Mouse (Mus musculus): Measurements from ENCODE around the gene Serpine3. TPM values are rescaled to one million over a fixed set of nuclear protein-coding genes. Genes with fewer than 3 reads are reported as not detected.
"Not testable (repeated sequence)": the region's sequence is repeated elsewhere in the genome, so short reads cannot be mapped to it uniquely, and the experiment has no call there.

Gene Serpine3
- not detected in 2 replicates for polyA plus RNA-seq (2015; fragmentation: Nextera tagmentation; extraction: Ambion mirVana)

- Histone ChIP-seq H3K9me3 (no peaks in the 10 kb centered on the region), H3K9ac (no peak within 1 kb of the TSS), H3K27me3 (no peaks in the 10 kb centered on the region), H3K27ac (no peak within 1 kb of the TSS), H3K4me2 (no peak within 1 kb of the TSS), H3K4me1 (no peaks in the 10 kb centered on the region), H3K36me3 (no peaks in the 10 kb centered on the region), H3K4me3 (no peak within 1 kb of the TSS)
- ATAC-seq (ENCODE audit: insufficient number of reproducible peaks, insufficient read depth, low FRiP score, low TSS enrichment, low read depth): no peak
- WGBS: 77% methylated on average over 8 of the region's 8 CpGs
Measured at GRCm38 (mm10) chr14:62663367-62663766, at the start of gene Serpine3. Serpine3 (plus strand) TSS chr14:62663667.

GRCm38 (mm10) chr14:62622393-62622792 is 41.1 kb upstream of the Serpine3 start:
- ATAC-seq (ENCODE audit: insufficient number of reproducible peaks, insufficient read depth, low FRiP score, low TSS enrichment, low read depth): no peak

GRCm38 (mm10) chr14:62627951-62628350 is 35.5 kb upstream of the Serpine3 start:
- no peak overlapping the region for H3K27ac ChIP-seq

More at GRCm38 (mm10) chr14:62622393-62622792, 41.1 kb upstream of the Serpine3 start:
- Histone ChIP-seq H3K27ac (no peak overlapping the region), H3K4me2 (no peak overlapping the region), H3K36me3 (no peaks in the 10 kb centered on the region), H3K27me3 (no peaks in the 10 kb centered on the region), H3K4me1 (peaks cover 3% of the 10 kb centered on the region; the same call in 1 of the 2 replicates), H3K9me3 (no peaks in the 10 kb centered on the region), H3K9ac (no peak overlapping the region), H3K4me3 (no peak overlapping the region)
- WGBS: 73% methylated on average over 3 of the region's 3 CpGs

GRCm38 (mm10) chr14:62637436-62638344 is 25.8 kb upstream of the Serpine3 start:
- Histone ChIP-seq H3K9ac (no peak overlapping the region), H3K4me2 (no peak overlapping the region), H3K27me3 (no peaks in the 10 kb centered on the region), H3K4me3 (no peak overlapping the region), H3K27ac (no peak overlapping the region), H3K9me3 (no peaks in the 10 kb centered on the region), H3K4me1 (no peaks in the 10 kb centered on the region), H3K36me3 (no peaks in the 10 kb centered on the region)
- ATAC-seq (ENCODE audit: insufficient number of reproducible peaks, insufficient read depth, low FRiP score, low TSS enrichment, low read depth): no peak
- 35% methylated on average over 9 of the region's 9 CpGs for WGBS

More at GRCm38 (mm10) chr14:62627951-62628350, 35.5 kb upstream of the Serpine3 start:
- ATAC-seq (ENCODE audit: insufficient number of reproducible peaks, insufficient read depth, low FRiP score, low TSS enrichment, low read depth): no peak
- Histone ChIP-seq H3K36me3 (no peaks in the 10 kb centered on the region), H3K4me2 (no peak overlapping the region), H3K4me3 (no peak overlapping the region), H3K27me3 (no peaks in the 10 kb centered on the region), H3K4me1 (no peaks in the 10 kb centered on the region; the same call in 1 of the 2 replicates), H3K9ac (no peak overlapping the region), H3K9me3 (no peaks in the 10 kb centered on the region)
- WGBS: 86% methylated on average over 5 of the region's 5 CpGs

GRCm38 (mm10) chr14:62638345-62638702 is 25.1 kb upstream of the Serpine3 start:
- WGBS: 62% methylated on average over 6 of the region's 6 CpGs
- Histone ChIP-seq H3K27me3 (no peaks in the 10 kb centered on the region), H3K36me3 (no peaks in the 10 kb centered on the region), H3K9me3 (no peaks in the 10 kb centered on the region), H3K4me2 (no peak overlapping the region), H3K4me3 (no peak overlapping the region), H3K9ac (no peak overlapping the region), H3K4me1 (no peaks in the 10 kb centered on the region), H3K27ac (no peak overlapping the region)
- no peak for ATAC-seq (ENCODE audit: insufficient number of reproducible peaks, insufficient read depth, low FRiP score, low TSS enrichment, low read depth)

GRCm38 (mm10) chr14:62639111-62639510 is 24.4 kb upstream of the Serpine3 start:
- no peaks in the 10 kb centered on the region for H3K4me1 ChIP-seq
- no peak overlapping the region for H3K9ac ChIP-seq
- WGBS: 66% methylated on average over 6 of the region's 6 CpGs
- H3K27me3 ChIP-seq: no peaks in the 10 kb centered on the region
- no peaks in the 10 kb centered on the region for H3K9me3 ChIP-seq
- no peaks in the 10 kb centered on the region for H3K36me3 ChIP-seq
- no peak overlapping the region for H3K27ac ChIP-seq
- no peak for ATAC-seq (ENCODE audit: insufficient number of reproducible peaks, insufficient read depth, low FRiP score, low TSS enrichment, low read depth)
- no peak overlapping the region for H3K4me3 ChIP-seq
- no peak overlapping the region for H3K4me2 ChIP-seq

- H3K27me3 ChIP-seq: no peaks in the 10 kb centered on the region
- no peak overlapping the region for H3K27ac ChIP-seq
- no peaks in the 10 kb centered on the region for H3K9me3 ChIP-seq
- H3K9ac ChIP-seq: no peak overlapping the region
- no peak overlapping the region for H3K4me2 ChIP-seq
- H3K4me1 ChIP-seq: no peaks in the 10 kb centered on the region
- H3K36me3 ChIP-seq: no peaks in the 10 kb centered on the region
- 85% methylated on average over 5 of the region's 5 CpGs for WGBS
- ATAC-seq (ENCODE audit: insufficient number of reproducible peaks, insufficient read depth, low FRiP score, low TSS enrichment, low read depth): no peak
- no peak overlapping the region for H3K4me3 ChIP-seq
Measured at GRCm38 (mm10) chr14:62639551-62639950, 23.9 kb upstream of the Serpine3 start.

- no peaks in the 10 kb centered on the region for H3K27me3 ChIP-seq
- no peak overlapping the region for H3K4me2 ChIP-seq
- ATAC-seq (ENCODE audit: insufficient number of reproducible peaks, insufficient read depth, low FRiP score, low TSS enrichment, low read depth): no peak
- H3K36me3 ChIP-seq: no peaks in the 10 kb centered on the region
- no peak overlapping the region for H3K9ac ChIP-seq
- 69% methylated on average over 4 of the region's 4 CpGs for WGBS
- H3K9me3 ChIP-seq: no peaks in the 10 kb centered on the region
- H3K27ac ChIP-seq: no peak overlapping the region
- no peaks in the 10 kb centered on the region for H3K4me1 ChIP-seq
- no peak overlapping the region for H3K4me3 ChIP-seq
Measured at GRCm38 (mm10) chr14:62640396-62640795, 23.1 kb upstream of the Serpine3 start.

GRCm38 (mm10) chr14:62642368-62642767 is 21.1 kb upstream of the Serpine3 start:
- H3K27ac ChIP-seq; H3K4me1 ChIP-seq; ATAC-seq (ENCODE audit: insufficient number of reproducible peaks, insufficient read depth, low FRiP score, low TSS enrichment, low read depth); H3K36me3 ChIP-seq; H3K4me3 ChIP-seq; H3K4me2 ChIP-seq; H3K9ac ChIP-seq; H3K9me3 ChIP-seq; H3K27me3 ChIP-seq: not testable (repeated sequence)
- 92% methylated on average over 6 of the region's 7 CpGs for WGBS

GRCm38 (mm10) chr14:62648405-62648804 is 15.1 kb upstream of the Serpine3 start:
- no peaks in the 10 kb centered on the region for H3K27me3 ChIP-seq
- H3K9me3 ChIP-seq: no peaks in the 10 kb centered on the region
- H3K36me3 ChIP-seq: no peaks in the 10 kb centered on the region
- no peak overlapping the region for H3K4me2 ChIP-seq
- no peaks in the 10 kb centered on the region for H3K4me1 ChIP-seq
- no peak overlapping the region for H3K9ac ChIP-seq
- no peak for ATAC-seq (ENCODE audit: insufficient number of reproducible peaks, insufficient read depth, low FRiP score, low TSS enrichment, low read depth)
- 87% methylated on average over 6 of the region's 6 CpGs for WGBS
- no peak overlapping the region for H3K4me3 ChIP-seq
- no peak overlapping the region for H3K27ac ChIP-seq

- H3K4me1 ChIP-seq: no peaks in the 10 kb centered on the region
- ATAC-seq (ENCODE audit: insufficient number of reproducible peaks, insufficient read depth, low FRiP score, low TSS enrichment, low read depth): no peak; the same call in 1 of the 2 replicates
- H3K9ac ChIP-seq: no peak overlapping the region
- H3K4me2 ChIP-seq: no peak overlapping the region
- H3K9me3 ChIP-seq: no peaks in the 10 kb centered on the region
- H3K36me3 ChIP-seq: no peaks in the 10 kb centered on the region
- H3K27ac ChIP-seq: no peak overlapping the region
- WGBS: 62% methylated on average over 3 of the region's 3 CpGs
- H3K27me3 ChIP-seq: no peaks in the 10 kb centered on the region
- no peak overlapping the region for H3K4me3 ChIP-seq
Measured at GRCm38 (mm10) chr14:62650376-62650775, 13.1 kb upstream of the Serpine3 start.

GRCm38 (mm10) chr14:62651771-62652170 is 11.7 kb upstream of the Serpine3 start:
- H3K4me3 ChIP-seq: no peak overlapping the region
- H3K9me3 ChIP-seq: no peaks in the 10 kb centered on the region
- ATAC-seq (ENCODE audit: insufficient number of reproducible peaks, insufficient read depth, low FRiP score, low TSS enrichment, low read depth): no peak
- H3K27ac ChIP-seq: no peak overlapping the region
- no peaks in the 10 kb centered on the region for H3K36me3 ChIP-seq
- H3K4me1 ChIP-seq: no peaks in the 10 kb centered on the region
- H3K27me3 ChIP-seq: no peaks in the 10 kb centered on the region
- H3K4me2 ChIP-seq: no peak overlapping the region
- H3K9ac ChIP-seq: no peak overlapping the region
- WGBS: 86% methylated on average over 3 of the region's 3 CpGs
